Mouse (Mus musculus) brain, embryonic 18.5 days (tissue): ENCODE results near the gene Ftl1.

Source experiments
- DNase-seq: peaks from one replicate; pipeline ENCODE4 v3.0.0-alpha.2; 2012; ENCODE audit warnings: low read depth, low spot score

Ftl1 gene

GRCm38 (mm10) chr7:45451344-45451982 lies 8.2 kb downstream of the Ftl1 start:
- no peak for DNase-seq

- no peak for DNase-seq
Measured at GRCm38 (mm10) chr7:45449974-45450373, 9.7 kb downstream of the Ftl1 start.

- no peak for DNase-seq
Measured at GRCm38 (mm10) chr7:45447325-45447990, 12.2 kb downstream of the Ftl1 start.

GRCm38 (mm10) chr7:45446589-45446988 lies 13.1 kb downstream of the Ftl1 start:
- DNase-seq = no peak

GRCm38 (mm10) chr7:45443526-45444420 lies 15.9 kb downstream of the Ftl1 start:
- no peak for DNase-seq

GRCm38 (mm10) chr7:45437521-45438276 lies 22.0 kb downstream of the Ftl1 start, which contains the start of gene Ruvbl2:
Ruvbl2 (minus strand) TSS chr7:45438096.
- DNase-seq = no peak

- DNase-seq = no peak
Measured at GRCm38 (mm10) chr7:45437046-45437445, 22.6 kb downstream of the Ftl1 start.

- no peak for DNase-seq
Measured at GRCm38 (mm10) chr7:45436444-45436843, 23.2 kb downstream of the Ftl1 start.

GRCm38 (mm10) chr7:45435038-45435437 lies 24.6 kb downstream of the Ftl1 start:
- DNase-seq = no peak

- peak; percentile 100 for DNase-seq
Measured at GRCm38 (mm10) chr7:45434203-45435015, 25.3 kb downstream of the Ftl1 start, which contains the start of gene Gys1. Gys1 (plus strand) TSS chr7:45434844.

- DNase-seq = no peak
Measured at GRCm38 (mm10) chr7:45433835-45434202, 25.9 kb downstream of the Ftl1 start.

GRCm38 (mm10) chr7:45426556-45426955 lies 33.1 kb downstream of the Ftl1 start:
- no peak for DNase-seq

GRCm38 (mm10) chr7:45421194-45421593 lies 38.5 kb downstream of the Ftl1 start:
- no peak for DNase-seq

- DNase-seq = no peak
Measured at GRCm38 (mm10) chr7:45420615-45420919, 39.1 kb downstream of the Ftl1 start, which contains the start of gene Lhb. Lhb (plus strand) TSS chr7:45420820.

- no peak for DNase-seq
Measured at GRCm38 (mm10) chr7:45419859-45420614, 39.6 kb downstream of the Ftl1 start.

GRCm38 (mm10) chr7:45417962-45418492 lies 41.7 kb downstream of the Ftl1 start:
- DNase-seq = no peak

- DNase-seq = no peak
Measured at GRCm38 (mm10) chr7:45415636-45416035, 44.0 kb downstream of the Ftl1 start.

- no peak for DNase-seq
Measured at GRCm38 (mm10) chr7:45414740-45415224, 44.9 kb downstream of the Ftl1 start.

- no peak for DNase-seq
Measured at GRCm38 (mm10) chr7:45413864-45414739, 45.6 kb downstream of the Ftl1 start.
